Mouse (Mus musculus) B cell, adult (primary cell): Measurements from ENCODE around the gene Hsd17b6. TPM values are rescaled to one million over a fixed set of nuclear protein-coding genes. Genes with fewer than 3 reads are reported as not detected.

Source experiments
- total RNA-seq: library from RNA; stranded (reverse); gene quantifications from 4 replicates; pipeline ENCODE4 v1.2.4, GENCODE M21; 2023; ENCODE audit not compliant: inconsistent age

Gene Hsd17b6
- not detected in 4 replicates for total RNA-seq

GRCm38 (mm10) chr10:128007446-128007845, at the start of gene Hsd17b6:
Hsd17b6 (minus strand) TSS chr10:128007611.

DNA sequence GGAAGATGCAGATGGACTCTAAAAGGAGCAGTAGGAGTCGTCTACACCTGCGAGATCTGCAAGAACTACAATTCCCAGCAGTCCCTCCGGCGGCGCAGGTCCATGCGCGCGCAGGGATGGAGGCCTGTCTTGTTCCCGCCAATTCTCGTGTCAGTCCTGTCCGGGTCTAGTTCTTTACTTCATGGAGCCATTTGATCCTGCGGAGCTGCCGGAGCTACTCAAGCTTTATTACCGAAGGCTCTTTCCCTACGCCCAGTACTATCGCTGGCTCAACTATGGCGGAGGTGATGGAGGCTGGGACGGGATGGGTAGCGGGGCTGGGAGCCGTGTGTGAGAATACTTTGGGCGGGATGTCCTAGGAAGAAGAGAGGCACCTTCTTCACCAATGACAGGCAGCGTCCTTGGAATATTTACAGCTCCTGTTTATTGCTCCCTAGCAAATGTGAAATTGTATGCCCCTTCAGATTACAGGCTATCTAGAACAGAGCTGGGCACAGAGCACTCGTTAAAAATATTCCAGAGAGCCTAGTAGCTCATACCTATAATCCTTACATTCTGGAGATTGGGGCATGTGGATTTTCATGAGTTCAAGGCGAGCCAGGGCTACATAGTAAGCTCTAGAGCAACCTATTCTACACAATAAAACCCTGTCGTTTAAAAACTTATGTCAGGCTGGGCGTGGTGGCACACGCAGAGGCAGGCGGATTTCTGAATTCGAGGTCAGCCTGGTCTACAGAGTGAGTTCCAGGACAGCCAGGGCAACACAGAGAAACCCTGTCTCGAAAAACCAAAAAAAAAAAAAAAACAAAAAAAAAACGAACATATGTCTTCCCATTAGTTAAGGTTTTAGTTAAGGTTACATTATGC, 7.9 kb upstream of the Hsd17b6 start, which contains the start of gene Prim1:
Prim1 (plus strand) TSS at position 101 of the 867 bp plus-strand sequence.

Other genes with a start within 250 kb of the Hsd17b6 start
- 0.12 to 0.19 TPM in 2 of 4 replicates, not detected in the others for gene Rdh1, start 247.9 kb downstream of the Hsd17b6 start, total RNA-seq
- gene Rdh16f1, start 247.8 kb downstream of the Hsd17b6 start, total RNA-seq = not detected in 4 replicates
- not detected in 4 replicates for gene Rdh9, start 231.2 kb downstream of the Hsd17b6 start, total RNA-seq
- not detected in 4 replicates for gene Rdh16, start 206.5 kb downstream of the Hsd17b6 start, total RNA-seq
- not detected in 4 replicates for gene Rdh19, start 157.7 kb downstream of the Hsd17b6 start, total RNA-seq
- gene Rdh16f2, start 141.1 kb downstream of the Hsd17b6 start, total RNA-seq = not detected in 4 replicates
- not detected in 4 replicates for gene Rdh7, start 118.8 kb downstream of the Hsd17b6 start, total RNA-seq
- gene Sdr9c7, start 109.1 kb downstream of the Hsd17b6 start, total RNA-seq = not detected in 4 replicates
- gene Prim1, start 7.6 kb upstream of the Hsd17b6 start, total RNA-seq = 14.7 to 17.6 TPM (median 16.0 TPM) in 4 replicates
- 579 to 612 TPM (median 595 TPM) in 4 replicates for gene Naca, start 28.0 kb upstream of the Hsd17b6 start, total RNA-seq
- 125 to 138 TPM (median 132 TPM) in 4 replicates for gene Ptges3, start 51.3 kb upstream of the Hsd17b6 start, total RNA-seq
- 578 to 690 TPM (median 600 TPM) in 4 replicates for gene Atp5b, start 75.7 kb upstream of the Hsd17b6 start, total RNA-seq
- 114 to 132 TPM (median 129 TPM) in 4 replicates for gene Baz2a, start 84.0 kb upstream of the Hsd17b6 start, total RNA-seq
- gene Rbms2, start 172.7 kb upstream of the Hsd17b6 start, total RNA-seq = 46.0 to 52.1 TPM (median 47.1 TPM) in 4 replicates
- not detected in 4 replicates for gene Gls2, start 186.8 kb upstream of the Hsd17b6 start, total RNA-seq
- gene Spryd4, start 204.2 kb upstream of the Hsd17b6 start, total RNA-seq = 12.9 to 16.0 TPM (median 15.8 TPM) in 4 replicates
- gene Mip, start 218.2 kb upstream of the Hsd17b6 start, total RNA-seq = not detected in 4 replicates
- gene Timeless, start 224.5 kb upstream of the Hsd17b6 start, total RNA-seq = 11.7 to 20.7 TPM (median 15.9 TPM) in 4 replicates
- 0.48 TPM in 1 of 4 replicates, not detected in the others for gene Apon, start 246.5 kb upstream of the Hsd17b6 start, total RNA-seq